Mouse (Mus musculus): ENCODE results near the gene Tbxa2r. TPM values are rescaled to one million over a fixed set of nuclear protein-coding genes. Genes with fewer than 3 reads are reported as not detected.

The Tbxa2r gene
- total and polyA plus RNA-seq, 2 experiments = 0.37 to 4.0 TPM

DNA sequence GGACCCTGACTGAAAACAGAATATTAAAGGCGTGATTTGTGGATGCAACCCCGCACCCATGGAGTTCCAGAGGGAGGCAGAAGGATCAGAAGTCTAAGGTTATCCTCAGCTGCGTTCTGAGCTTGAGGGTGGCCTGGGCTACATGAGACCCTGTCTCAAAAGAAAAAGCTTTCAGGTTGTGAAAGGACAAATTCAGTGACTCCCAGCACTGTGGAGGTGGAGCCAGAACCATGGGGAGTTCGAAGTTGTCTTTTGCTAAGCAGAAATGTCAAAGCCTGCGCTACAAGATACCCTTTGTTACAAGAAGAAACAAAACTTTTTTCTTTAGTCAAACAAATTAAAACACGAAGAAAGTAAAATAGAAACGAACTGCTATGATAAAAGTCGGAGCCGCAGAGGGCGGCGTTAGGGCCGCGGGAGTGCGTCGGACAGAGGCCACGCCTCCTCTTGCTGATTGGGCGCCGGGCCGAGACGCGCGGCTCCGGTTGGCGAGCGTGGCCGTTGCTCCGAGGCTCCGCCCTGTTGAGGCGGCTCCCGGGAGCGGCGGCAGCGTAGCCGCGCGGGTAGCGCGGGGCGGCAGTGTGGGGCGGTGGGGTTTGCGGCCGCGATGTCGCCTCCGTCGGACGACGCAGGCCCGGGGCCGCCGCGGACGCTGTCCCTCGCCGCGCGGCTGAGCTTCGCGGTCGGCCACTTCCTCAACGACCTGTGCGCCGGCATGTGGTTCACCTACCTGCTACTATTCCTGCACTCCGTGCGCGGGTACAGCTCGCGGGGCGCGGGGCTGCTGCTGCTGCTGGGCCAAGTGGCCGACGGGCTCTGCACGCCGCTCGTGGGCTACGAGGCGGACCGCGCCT, 28.7 kb downstream of the Tbxa2r start, which contains the start of gene Mfsd12:
Mfsd12 (plus strand) TSS at position 501 of the 854 bp plus-strand sequence.
- peak; percentile 59 for DNase-seq (ENCODE audit: extremely low read depth, low read depth, low spot score)
- TF ChIP-seq POLR2A (IDR thresholded peaks at IDR 0.05; ENCODE audit: extremely low read depth, insufficient read depth, low read length) = peak; percentile 61; the same call in 1 of the 2 replicates
- no peak for TF ChIP-seq CTCF (IDR thresholded peaks at IDR 0.05; ENCODE audit: low read depth, low read length)
- H3K4me1 ChIP-seq (ENCODE audit: control insufficient read depth, insufficient read depth, low read length) = peaks cover 13% of the 10 kb centered on the region
- peak within 1 kb of the TSS; percentile 91 for H3K9ac ChIP-seq (ENCODE audit: low read depth, low read length)
- H3K36me3 ChIP-seq (ENCODE audit: control insufficient read depth, insufficient read depth, low read length) = no peaks in the 10 kb centered on the region
- 0 out of 2 replicates have a peak, but pooled peaks cover 3% of the 10 kb centered on the region for H3K79me2 ChIP-seq (ENCODE audit: control insufficient read depth, insufficient read depth, low read length)
- 2% methylated on average over 79 of the region's 79 CpGs for WGBS
- peak within 1 kb of the TSS; percentile 89 for H3K4me3 ChIP-seq (ENCODE audit: insufficient read depth, low read depth, low read length)
- H3K27ac ChIP-seq (replicated peaks; ENCODE audit: insufficient read depth, low read depth, low read length) = no peak within 1 kb of the TSS
- H3K27me3 ChIP-seq (ENCODE audit: control insufficient read depth, insufficient read depth, low read length) = no peaks in the 10 kb centered on the region

DNA sequence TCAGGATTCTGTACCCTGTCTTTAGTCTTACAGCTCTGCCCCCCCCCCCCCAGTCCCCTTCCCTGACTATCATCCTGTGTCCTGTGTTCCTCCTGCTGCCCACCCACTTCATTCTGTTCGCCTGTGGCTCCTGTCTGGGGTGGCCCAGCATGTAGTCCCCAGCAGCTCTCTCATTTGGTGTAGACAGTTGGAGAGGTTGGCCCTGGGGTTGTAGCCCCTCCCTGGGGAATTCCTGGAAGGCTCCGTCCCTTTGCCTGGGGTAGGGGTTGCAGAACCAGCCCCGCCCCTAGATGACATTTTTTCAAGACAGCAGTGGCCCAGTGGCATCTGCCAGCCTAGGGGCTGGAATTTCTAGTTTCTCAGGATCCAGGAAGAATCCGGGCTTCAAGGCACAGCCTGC, 29.7 kb downstream of the Tbxa2r start:
- DNase-seq (ENCODE audit: extremely low read depth, low read depth, low spot score) = no peak
- no peaks in the 10 kb centered on the region for H3K27me3 ChIP-seq (ENCODE audit: control insufficient read depth, insufficient read depth, low read length)
- 50% methylated on average over 4 of the region's 4 CpGs for WGBS
- H3K36me3 ChIP-seq (ENCODE audit: control insufficient read depth, insufficient read depth, low read length) = no peaks in the 10 kb centered on the region
- no peak overlapping the region for H3K27ac ChIP-seq (replicated peaks; ENCODE audit: insufficient read depth, low read depth, low read length)
- no peak overlapping the region for H3K4me3 ChIP-seq (ENCODE audit: insufficient read depth, low read depth, low read length)
- no peak for TF ChIP-seq CTCF (IDR thresholded peaks at IDR 0.05; ENCODE audit: low read depth, low read length)
- TF ChIP-seq POLR2A (IDR thresholded peaks at IDR 0.05; ENCODE audit: extremely low read depth, insufficient read depth, low read length) = no peak
- peak overlapping the region; percentile 91 for H3K9ac ChIP-seq (ENCODE audit: low read depth, low read length)
- peaks cover 13% of the 10 kb centered on the region for H3K4me1 ChIP-seq (ENCODE audit: control insufficient read depth, insufficient read depth, low read length)
- 0 out of 2 replicates have a peak, but pooled peaks cover 3% of the 10 kb centered on the region for H3K79me2 ChIP-seq (ENCODE audit: control insufficient read depth, insufficient read depth, low read length)

DNA sequence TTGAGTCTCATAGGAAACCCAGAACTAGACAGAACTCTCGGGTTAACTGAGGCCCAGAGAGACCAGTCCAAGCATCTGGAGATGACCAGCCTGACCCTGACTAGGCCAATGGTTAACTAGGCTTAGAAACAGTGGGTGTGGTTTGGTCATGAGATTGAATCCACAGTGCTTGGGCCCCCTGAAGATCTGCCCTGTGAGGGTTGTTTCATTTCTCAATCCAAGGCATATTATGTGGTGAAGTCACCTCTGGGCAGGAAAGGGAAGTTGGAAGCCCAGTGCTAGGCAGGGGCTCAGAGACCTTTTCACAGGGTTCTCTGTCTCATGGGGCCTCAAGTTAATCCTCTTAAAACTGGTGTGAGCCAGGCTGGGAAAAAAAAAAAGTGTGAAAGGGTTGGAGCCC, 30.3 kb downstream of the Tbxa2r start:
- Histone ChIP-seq H3K36me3 (ENCODE audit: control insufficient read depth, insufficient read depth, low read length) (no peaks in the 10 kb centered on the region), H3K79me2 (ENCODE audit: control insufficient read depth, insufficient read depth, low read length) (0 out of 2 replicates have a peak, but pooled peaks cover 3% of the 10 kb centered on the region), H3K27ac (replicated peaks; ENCODE audit: insufficient read depth, low read depth, low read length) (no peak overlapping the region), H3K9ac (ENCODE audit: low read depth, low read length) (no peak overlapping the region), H3K4me3 (ENCODE audit: insufficient read depth, low read depth, low read length) (no peak overlapping the region), H3K4me1 (ENCODE audit: control insufficient read depth, insufficient read depth, low read length) (peaks cover 13% of the 10 kb centered on the region), H3K27me3 (ENCODE audit: control insufficient read depth, insufficient read depth, low read length) (no peaks in the 10 kb centered on the region)
- DNase-seq (ENCODE audit: extremely low read depth, low read depth, low spot score) = peak; percentile 50
- 11% methylated on average over 1 of the region's 1 CpGs for WGBS
- no peak for TF ChIP-seq POLR2A (IDR thresholded peaks at IDR 0.05; ENCODE audit: extremely low read depth, insufficient read depth, low read length)
- no peak for TF ChIP-seq CTCF (IDR thresholded peaks at IDR 0.05; ENCODE audit: low read depth, low read length)

DNA sequence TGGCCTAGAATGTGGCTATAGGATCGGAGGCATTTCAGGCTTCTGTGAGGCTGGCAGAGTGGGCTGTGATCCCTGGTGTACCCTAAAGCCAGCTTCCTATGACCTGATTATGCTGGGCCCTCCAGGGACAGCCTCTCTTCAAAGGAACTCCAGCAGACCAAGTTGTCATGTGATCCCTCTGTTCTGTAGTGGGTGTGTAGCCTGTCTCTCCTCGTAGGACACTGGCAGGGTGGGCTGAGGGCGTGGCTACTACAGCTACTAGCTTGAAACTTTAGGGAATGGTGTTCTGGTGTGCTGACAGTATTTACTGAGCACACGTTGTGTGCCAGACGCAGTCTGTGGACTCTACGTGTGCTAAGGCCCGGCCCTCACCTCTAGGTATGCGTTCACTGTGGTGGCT, 32.2 kb downstream of the Tbxa2r start:
- H3K27ac ChIP-seq (replicated peaks; ENCODE audit: insufficient read depth, low read depth, low read length) = no peak overlapping the region
- H3K36me3 ChIP-seq (ENCODE audit: control insufficient read depth, insufficient read depth, low read length) = no peaks in the 10 kb centered on the region
- TF ChIP-seq POLR2A (IDR thresholded peaks at IDR 0.05; ENCODE audit: extremely low read depth, insufficient read depth, low read length) (no peak), CTCF (IDR thresholded peaks at IDR 0.05; ENCODE audit: low read depth, low read length) (no peak)
- DNase-seq (ENCODE audit: extremely low read depth, low read depth, low spot score) = no peak
- H3K27me3 ChIP-seq (ENCODE audit: control insufficient read depth, insufficient read depth, low read length) = no peaks in the 10 kb centered on the region
- H3K4me1 ChIP-seq (ENCODE audit: control insufficient read depth, insufficient read depth, low read length) = peaks cover 13% of the 10 kb centered on the region
- 89% methylated on average over 8 of the region's 8 CpGs for WGBS
- no peak overlapping the region for H3K4me3 ChIP-seq (ENCODE audit: insufficient read depth, low read depth, low read length)
- H3K9ac ChIP-seq (ENCODE audit: low read depth, low read length) = no peak overlapping the region
- H3K79me2 ChIP-seq (ENCODE audit: control insufficient read depth, insufficient read depth, low read length) = 0 out of 2 replicates have a peak, but pooled peaks cover 3% of the 10 kb centered on the region

DNA sequence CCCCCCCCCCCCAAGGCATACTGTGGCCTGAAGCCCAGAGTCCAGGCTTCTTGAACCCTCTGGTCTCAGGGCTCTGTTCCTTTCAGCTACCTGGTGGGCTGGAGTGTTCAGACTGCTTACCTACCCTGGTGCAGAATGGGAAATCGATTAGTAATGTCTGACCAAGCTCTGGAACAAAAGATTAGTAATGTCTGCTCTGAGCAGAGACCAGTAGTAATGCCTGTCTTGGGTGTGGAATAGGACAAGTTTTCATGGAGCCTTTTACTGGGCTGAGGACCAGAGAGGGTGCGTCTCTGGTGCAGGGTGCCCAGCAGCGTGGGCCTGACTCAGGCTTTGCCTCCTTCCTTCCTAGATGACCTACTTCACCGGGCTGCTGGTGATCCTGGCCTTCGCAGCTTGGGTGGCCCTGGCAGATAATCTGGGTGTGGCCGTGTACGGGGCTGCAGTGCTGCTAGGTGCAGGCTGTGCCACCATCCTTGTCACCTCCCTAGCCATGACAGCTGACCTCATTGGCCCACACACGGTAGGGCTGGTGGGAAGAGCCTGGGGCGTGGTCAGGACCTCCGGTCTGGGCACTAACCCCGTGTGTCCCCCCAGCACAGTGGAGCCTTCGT, 33.9 kb downstream of the Tbxa2r start:
- no peak for DNase-seq (ENCODE audit: extremely low read depth, low read depth, low spot score)
- 0 out of 2 replicates have a peak, but pooled peaks cover 3% of the 10 kb centered on the region for H3K79me2 ChIP-seq (ENCODE audit: control insufficient read depth, insufficient read depth, low read length)
- no peak overlapping the region for H3K4me3 ChIP-seq (ENCODE audit: insufficient read depth, low read depth, low read length)
- H3K9ac ChIP-seq (ENCODE audit: low read depth, low read length) = no peak overlapping the region
- H3K4me1 ChIP-seq (ENCODE audit: control insufficient read depth, insufficient read depth, low read length) = peaks cover 12% of the 10 kb centered on the region
- no peaks in the 10 kb centered on the region for H3K27me3 ChIP-seq (ENCODE audit: control insufficient read depth, insufficient read depth, low read length)
- WGBS = 82% methylated on average over 12 of the region's 12 CpGs
- TF ChIP-seq POLR2A (IDR thresholded peaks at IDR 0.05; ENCODE audit: extremely low read depth, insufficient read depth, low read length) (no peak), CTCF (IDR thresholded peaks at IDR 0.05; ENCODE audit: low read depth, low read length) (no peak)
- H3K36me3 ChIP-seq (ENCODE audit: control insufficient read depth, insufficient read depth, low read length) = no peaks in the 10 kb centered on the region
- H3K27ac ChIP-seq (replicated peaks; ENCODE audit: insufficient read depth, low read depth, low read length) = no peak overlapping the region
